Mouse (Mus musculus) cortical plate, adult 2 months (tissue): ENCODE results near the gene Prr19. TPM values are rescaled to one million over a fixed set of nuclear protein-coding genes. Genes with fewer than 3 reads are reported as not detected.

Experiments
- H3K27ac ChIP-seq: fragments of 200-500 bp; 2 replicates; pipeline ENCODE4 v1.5.1; 2012; ENCODE audit warnings: low read length, control low read depth, inconsistent platforms; ENCODE audit not compliant: insufficient read depth
- H3K4me1 ChIP-seq: fragments of 200-500 bp; 2 replicates; pipeline ENCODE4 v1.6.1; 2011; ENCODE audit warnings: low read length; ENCODE audit not compliant: control insufficient read depth, insufficient read depth
- H3K4me3 ChIP-seq: fragments of 200-500 bp; 2 replicates; pipeline ENCODE4 v1.5.1; 2011; ENCODE audit warnings: mild to moderate bottlenecking, low read length, control low read depth; ENCODE audit not compliant: insufficient read depth
- CTCF ChIP-seq: fragments of 200-500 bp; IDR thresholded peaks from 2 replicates; pipeline ENCODE4 v1.5.1; 2011; ENCODE audit warnings: mild to moderate bottlenecking, control low read depth, low read length; ENCODE audit not compliant: insufficient read depth; ENCODE audit errors: extremely low read depth
- POLR2A ChIP-seq: fragments of 200-500 bp; IDR thresholded peaks from 2 replicates; pipeline ENCODE4 v1.6.1; 2011; ENCODE audit warnings: mild to moderate bottlenecking, low read length, control low read depth; ENCODE audit not compliant: insufficient read depth; ENCODE audit errors: extremely low read depth
- polyA plus RNA-seq: library from polyadenylated mRNA; depleted of rRNA; stranded (reverse); fragments of >200 nt; gene quantifications from 2 replicates; pipeline ENCODE4 v1.2.3, GENCODE M21; 2012

The Prr19 gene
- polyA plus RNA-seq, 1 experiment, result 0.08 TPM

GRCm38 (mm10) chr7:25290911-25291310 lies 10.3 kb upstream of the Prr19 start:
- H3K4me1 ChIP-seq, result no peaks in the 10 kb centered on the region
- no peak overlapping the region for H3K4me3 ChIP-seq
- no peak overlapping the region for H3K27ac ChIP-seq
- no peak for TF ChIP-seq CTCF
- no peak for TF ChIP-seq POLR2A

GRCm38 (mm10) chr7:25292107-25292506 lies 9.1 kb upstream of the Prr19 start:
- no peak overlapping the region for H3K27ac ChIP-seq
- H3K4me3 ChIP-seq, result no peak overlapping the region
- TF ChIP-seq POLR2A (no peak), CTCF (no peak)
- 0 out of 2 replicates have a peak, but pooled peaks cover 1% of the 10 kb centered on the region for H3K4me1 ChIP-seq

DNA sequence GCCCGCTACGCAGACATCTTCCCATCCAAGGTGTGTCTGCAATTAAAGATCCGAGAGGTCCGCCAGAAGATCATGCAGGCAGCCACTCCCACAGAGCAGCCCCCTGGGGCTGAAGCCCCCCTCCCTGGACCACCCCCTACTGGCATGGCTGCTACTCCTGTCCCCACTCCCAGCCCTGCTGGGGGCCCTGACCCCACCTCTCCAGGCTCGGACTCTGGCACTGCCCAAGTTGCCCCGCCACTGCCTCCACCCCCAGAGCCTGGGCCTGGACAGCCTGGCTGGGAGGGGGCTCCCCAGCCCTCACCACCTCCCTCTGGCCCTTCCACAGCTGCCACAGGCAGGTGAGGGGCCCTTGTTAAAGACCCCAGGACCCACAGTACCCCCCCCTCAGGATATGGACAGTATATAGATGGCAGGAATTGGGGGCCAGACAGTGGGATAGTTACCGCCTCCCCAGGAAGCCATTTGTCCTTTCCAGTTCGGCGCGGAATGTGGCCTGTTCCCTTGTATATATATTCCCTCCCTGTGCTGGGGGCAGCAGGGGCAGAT lies 7.9 kb upstream of the Prr19 start:
- H3K4me3 ChIP-seq, result no peak overlapping the region
- 0 out of 2 replicates have a peak, but pooled peaks cover 1% of the 10 kb centered on the region for H3K4me1 ChIP-seq
- TF ChIP-seq POLR2A (no peak), CTCF (no peak)
- no peak overlapping the region for H3K27ac ChIP-seq

DNA sequence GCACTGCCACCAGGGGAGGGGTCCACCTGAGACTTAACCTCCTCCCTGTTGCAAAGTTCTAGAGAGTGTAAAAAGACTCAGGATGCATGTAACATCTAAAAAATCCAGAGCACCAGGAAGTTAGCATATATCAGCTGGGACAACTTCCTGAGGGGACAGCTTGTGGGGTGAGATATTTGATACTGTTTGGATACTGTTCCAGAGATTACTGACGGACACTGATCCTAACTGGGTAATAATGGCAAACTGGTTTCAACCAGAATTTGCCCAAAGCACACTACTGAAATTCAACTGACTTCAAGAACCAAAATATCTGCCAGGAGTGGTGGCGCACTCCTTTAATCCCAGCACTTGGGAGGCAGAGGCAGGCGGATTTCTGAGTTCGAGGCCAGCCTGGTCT lies 6.7 kb upstream of the Prr19 start:
- Histone ChIP-seq H3K27ac (no peak overlapping the region), H3K4me1 (0 out of 2 replicates have a peak, but pooled peaks cover 1% of the 10 kb centered on the region), H3K4me3 (no peak overlapping the region)
- TF ChIP-seq CTCF (no peak), POLR2A (no peak)

GRCm38 (mm10) chr7:25294960-25295722 lies 6.1 kb upstream of the Prr19 start:
- Histone ChIP-seq H3K4me1 (0 out of 2 replicates have a peak, but pooled peaks cover 1% of the 10 kb centered on the region), H3K27ac (no peak overlapping the region), H3K4me3 (no peak overlapping the region)
- TF ChIP-seq POLR2A (no peak), CTCF (no peak)

GRCm38 (mm10) chr7:25296945-25297453 lies 4.2 kb upstream of the Prr19 start:
- no peak overlapping the region for H3K27ac ChIP-seq

GRCm38 (mm10) chr7:25297454-25298325 lies 3.5 kb upstream of the Prr19 start, which contains the start of gene Pafah1b3:
Gene Pafah1b3 (minus strand): TSS chr7:25297986.
- Histone ChIP-seq H3K27ac (no peak within 1 kb of the TSS), H3K4me3 (peak within 1 kb of the TSS; percentile 62), H3K4me1 (0 out of 2 replicates have a peak, but pooled peaks cover 1% of the 10 kb centered on the region)
- TF ChIP-seq POLR2A (no peak), CTCF (peak; percentile 18; the same call in 1 of the 2 replicates)

More at GRCm38 (mm10) chr7:25296945-25297453, 4.2 kb upstream of the Prr19 start:
- no peak for TF ChIP-seq POLR2A
- TF ChIP-seq CTCF, result no peak
- 0 out of 2 replicates have a peak, but pooled peaks cover 1% of the 10 kb centered on the region for H3K4me1 ChIP-seq
- H3K4me3 ChIP-seq, result peak overlapping the region; percentile 62

DNA sequence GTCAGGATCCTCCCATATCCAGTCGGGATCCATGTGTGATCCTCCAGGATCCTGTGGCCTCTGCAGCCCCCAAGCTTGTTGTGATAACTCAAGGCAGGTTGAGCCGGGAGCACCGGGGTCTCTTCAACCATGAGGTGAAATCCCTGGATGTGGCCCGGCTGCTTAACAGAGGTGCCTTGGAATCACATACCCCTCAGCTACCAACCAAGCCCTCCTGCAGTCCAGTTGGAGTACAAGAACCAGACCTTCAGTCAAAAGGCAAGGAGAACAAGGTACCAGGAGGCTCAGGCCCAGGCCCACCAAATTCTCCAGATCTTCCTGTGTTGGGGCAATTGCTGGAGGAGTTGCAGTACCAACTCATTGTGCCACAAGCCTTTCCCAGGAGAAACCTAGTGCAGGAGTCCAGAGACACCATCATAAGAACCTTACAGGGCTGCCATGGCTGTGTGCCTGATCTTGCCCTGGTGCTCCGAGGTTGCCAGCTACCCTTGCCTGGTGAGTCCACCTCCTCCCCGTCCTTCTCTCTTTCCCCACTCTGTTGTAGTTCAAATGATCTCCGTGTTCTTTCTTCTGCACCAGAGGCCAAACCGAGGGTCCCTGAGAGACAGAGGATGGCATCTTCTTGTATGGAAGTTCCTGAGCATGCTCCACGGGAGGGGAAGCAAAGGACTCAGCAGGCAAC lies 1.9 kb downstream of the Prr19 start:
- Histone ChIP-seq H3K4me3 (no peak overlapping the region), H3K27ac (no peak overlapping the region), H3K4me1 (no peaks in the 10 kb centered on the region)
- TF ChIP-seq CTCF (no peak), POLR2A (no peak)

DNA sequence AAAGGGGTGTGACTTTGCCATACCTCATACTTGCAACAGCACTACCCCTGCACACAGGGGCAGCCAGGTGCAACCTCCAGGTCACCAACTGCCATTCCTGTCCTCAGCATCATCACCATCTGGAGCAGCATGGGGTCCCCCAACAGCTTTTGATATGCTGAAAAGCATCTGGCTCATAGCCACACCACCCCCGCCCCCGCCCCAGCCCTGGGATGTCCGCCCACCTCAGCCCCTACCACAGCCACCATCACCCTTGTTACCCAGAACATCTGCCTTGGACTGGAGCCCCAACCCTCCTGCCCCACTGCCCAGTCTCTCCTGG lies 2.4 kb downstream of the Prr19 start:
- no peak overlapping the region for H3K27ac ChIP-seq
- no peak overlapping the region for H3K4me3 ChIP-seq
- TF ChIP-seq CTCF (no peak), POLR2A (no peak)
- H3K4me1 ChIP-seq, result no peaks in the 10 kb centered on the region
